Mouse (Mus musculus) heart, postnatal 36 days (tissue): ENCODE measurements at regions not wholly inside any gene's neighbourhood (a gene's known extent, or its start where the extent isn't known, plus 50 kb on each side); places are given as distances from the start of the nearest gene placed in this dataset.

Experiments used
- DNase-seq, 2 experiments: peaks; one replicate each; pipeline ENCODE4 v3.0.0; 2021 to 2022
- intact Hi-C: fragments of 180-260 bp; cut with DNase I; formaldehyde crosslinking; loops from one replicate; pipeline ENCODE4 v1.15.1; 2025

DNA sequence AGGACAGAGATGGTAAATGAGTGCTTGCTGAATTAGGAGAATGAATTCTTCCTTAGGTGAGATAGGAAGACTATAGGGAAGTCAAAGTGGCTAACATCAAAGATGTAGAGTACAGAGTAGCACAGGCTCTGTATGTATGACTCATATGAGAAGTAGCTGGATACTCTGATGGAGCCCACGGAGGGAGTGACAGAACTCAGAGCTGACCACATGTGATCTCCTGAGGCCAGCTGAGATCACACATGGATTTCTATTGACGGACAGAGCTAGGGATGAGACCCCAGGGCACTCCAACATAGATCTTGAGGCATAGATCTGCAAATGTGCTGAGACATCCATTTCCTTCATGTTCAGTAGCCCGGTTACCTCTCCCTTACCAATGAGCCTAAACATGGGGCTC is 66.0 kb downstream of the Cops8 start:
- no peak for DNase-seq
- intact Hi-C loops, result no loop called here

DNA sequence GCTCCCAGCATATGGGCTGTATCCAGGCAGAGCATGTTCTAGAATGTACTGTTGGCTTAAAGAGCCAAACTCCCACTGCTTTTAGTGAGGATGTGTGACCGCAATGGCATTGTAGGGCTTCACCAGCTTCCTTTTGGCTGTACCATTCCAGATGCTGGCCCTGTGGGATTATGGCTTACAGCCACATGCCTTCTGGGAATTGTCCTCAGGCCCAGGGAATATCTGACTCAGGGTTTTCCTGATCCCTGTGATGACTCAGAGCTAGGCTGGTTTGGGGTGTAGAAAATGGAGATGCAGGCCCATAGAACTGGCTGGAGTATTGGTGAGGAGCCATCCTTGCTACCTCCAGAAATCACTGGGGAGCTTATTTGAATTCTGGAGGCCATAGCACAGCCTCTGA is 66.5 kb downstream of the Cops8 start:
- DNase-seq, result no peak
- intact Hi-C loops, result no loop called here

DNA sequence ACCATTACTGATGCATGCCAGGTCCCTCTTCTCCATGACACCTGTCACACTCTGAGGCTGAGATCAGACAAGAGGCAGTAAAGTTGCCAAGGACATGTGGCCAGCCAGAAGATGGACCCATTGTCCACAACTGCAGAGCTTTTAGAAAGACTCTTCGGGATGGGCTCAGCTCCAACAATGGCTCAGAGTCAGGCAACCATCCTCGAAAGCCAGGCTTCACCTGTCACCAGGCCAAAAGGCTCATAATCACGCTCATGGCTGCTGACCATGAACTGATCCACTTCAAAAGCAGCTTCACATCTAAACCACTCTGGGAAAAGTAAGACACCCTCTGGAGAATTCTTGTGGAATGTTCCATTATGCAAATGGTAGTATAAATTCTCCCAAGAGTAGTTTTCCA is 67.6 kb downstream of the Cops8 start:
- DNase-seq, result no peak
- intact Hi-C loops, result no loop called here

DNA sequence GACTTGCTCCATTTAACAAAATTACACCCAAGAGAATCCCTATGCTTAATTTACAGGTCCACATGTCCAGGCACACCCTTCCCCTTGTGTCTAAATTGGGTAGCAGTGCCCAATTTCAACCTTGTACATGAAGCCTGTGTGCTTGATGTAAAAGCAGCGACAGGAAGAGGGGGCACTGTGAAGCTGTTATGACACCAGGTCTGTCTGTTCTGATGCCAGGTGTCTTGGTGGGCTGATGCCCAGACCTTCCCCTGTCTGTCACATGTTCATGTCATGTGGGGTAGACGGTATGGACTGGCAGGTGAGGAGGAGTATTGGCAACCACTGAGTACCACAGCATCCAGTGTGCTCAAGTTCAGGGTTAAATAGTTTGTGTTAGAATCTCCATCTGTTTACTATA is 71.0 kb downstream of the Cops8 start:
- DNase-seq, result no peak
- intact Hi-C loops, result no loop called here

DNA sequence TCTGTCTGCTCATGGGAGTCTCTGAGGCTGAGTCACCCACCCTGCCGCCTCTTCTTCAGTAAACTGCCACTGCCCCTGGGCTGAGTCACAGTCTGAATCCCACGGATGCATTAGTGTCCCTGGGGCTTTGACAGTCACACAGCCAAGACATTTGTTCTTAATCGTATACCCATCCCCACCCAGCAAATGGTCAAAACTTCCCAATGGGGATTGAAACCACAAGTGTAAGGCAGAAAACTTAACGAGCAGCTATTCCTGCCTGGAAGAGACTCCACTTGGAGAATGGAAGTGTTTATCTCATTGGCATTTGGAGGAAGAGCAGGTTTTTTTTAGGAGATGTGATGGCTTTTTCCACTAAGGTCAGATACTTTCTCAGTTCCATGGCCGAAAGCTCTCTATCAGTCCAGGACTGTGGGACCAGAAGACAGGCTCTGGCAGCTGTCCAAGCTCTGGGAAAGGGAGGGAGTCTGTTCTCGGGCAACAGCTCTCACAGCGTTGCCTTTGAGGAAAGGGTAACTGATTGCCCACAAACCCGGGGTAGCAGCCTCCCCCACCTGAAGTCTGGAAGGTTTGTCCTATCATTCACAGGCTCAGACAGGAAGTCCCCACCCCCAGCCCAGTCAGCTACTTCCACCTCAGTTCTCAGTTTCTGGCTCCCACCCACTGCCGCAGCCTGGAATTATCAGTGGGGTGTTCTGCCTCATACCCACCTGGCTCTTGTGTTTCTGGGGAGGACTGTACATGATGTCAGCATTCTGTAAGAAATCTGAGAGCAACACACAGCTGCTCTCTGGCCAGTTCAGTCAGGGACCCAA is 73.6 kb downstream of the Cops8 start:
- peak; percentile 68 to 71 for DNase-seq
- intact Hi-C loops, result no loop called here

DNA sequence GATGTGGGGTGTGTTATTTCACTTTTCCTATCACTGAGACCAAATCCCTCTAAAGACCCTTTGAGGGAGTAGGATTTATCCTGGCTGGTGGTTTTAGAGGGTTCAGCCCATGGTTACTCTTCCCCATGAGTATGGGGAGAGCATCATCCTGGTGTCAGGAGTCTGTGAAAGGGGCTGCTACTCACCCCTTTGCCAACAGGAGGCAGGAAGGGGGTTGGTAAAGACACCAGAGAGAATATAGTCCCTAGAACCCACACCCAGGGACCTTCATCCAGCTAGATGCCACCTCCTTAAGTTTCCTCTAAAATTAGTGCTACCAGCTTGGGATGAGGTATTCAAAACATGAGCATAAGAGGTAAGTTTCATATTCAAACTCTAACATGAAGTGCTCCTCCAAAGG is 74.4 kb downstream of the Cops8 start:
- DNase-seq, result no peak
- intact Hi-C loops, result no loop called here

DNA sequence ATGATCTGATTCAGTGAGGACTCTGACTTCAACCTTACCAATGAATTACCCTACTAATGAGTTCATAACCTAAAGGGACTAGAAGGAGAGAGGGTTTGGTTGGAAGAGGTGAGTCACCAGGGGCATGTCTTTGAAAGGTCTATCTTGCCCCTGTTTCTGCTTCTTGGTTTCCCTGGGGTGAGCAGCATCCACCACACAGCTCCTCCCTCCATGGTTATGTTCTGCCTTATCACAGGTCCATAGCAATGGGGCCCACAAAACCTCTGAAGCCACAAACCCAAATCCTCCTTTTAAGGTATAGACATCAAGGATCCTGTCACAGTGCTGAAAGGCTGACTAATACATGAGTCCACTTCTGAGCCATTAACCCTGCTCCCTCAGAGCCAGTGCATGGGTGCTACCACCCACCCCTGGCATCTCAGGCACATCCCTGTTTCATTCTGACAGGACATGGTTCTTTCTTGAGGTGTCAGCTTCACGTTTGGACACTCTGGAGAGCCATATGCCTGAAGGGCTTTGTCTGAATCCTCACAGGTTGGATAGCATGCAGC is 74.9 kb downstream of the Cops8 start:
- DNase-seq, result no peak
- intact Hi-C loops, result no loop called here

DNA sequence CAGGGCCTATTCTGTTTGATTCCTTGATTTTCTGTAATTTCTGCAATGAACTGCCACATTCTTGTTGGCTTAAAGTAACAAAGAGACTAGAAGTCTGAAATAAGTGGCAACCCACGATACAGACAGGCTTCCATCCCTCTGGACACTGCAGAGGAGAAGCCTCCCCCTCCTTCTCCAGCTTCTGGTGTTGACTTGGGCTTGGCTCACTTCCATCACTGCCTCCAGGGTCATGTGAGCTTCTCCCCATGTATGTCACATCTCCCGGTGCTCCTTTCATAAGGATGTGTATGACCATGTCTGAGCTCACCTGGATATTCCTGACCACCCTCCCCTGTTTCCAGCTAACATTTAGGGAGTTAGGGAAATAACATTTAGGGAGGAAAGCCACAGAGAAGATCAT is 75.6 kb downstream of the Cops8 start:
- no peak for DNase-seq
- intact Hi-C loops, result no loop called here

DNA sequence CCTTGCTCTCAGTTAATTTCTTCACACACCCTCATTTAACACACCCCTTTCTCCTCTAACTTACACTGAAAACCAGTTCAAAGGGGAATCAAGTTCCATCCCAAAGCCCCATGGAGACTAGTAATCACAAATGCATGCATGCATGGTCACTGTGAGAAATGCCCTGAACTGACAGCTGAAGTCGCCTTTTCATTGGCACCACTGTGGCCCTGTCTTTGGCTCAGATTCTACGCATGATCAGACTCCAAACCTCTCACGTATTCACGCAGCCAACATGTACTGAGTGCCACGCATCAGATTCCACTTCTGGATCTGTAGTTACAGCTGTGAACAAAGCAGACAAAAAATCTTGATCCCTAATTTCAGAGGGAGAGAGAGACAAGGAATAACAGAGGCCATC is 85.3 kb downstream of the Cops8 start:
- DNase-seq, result no peak
- intact Hi-C loops, result no loop called here

DNA sequence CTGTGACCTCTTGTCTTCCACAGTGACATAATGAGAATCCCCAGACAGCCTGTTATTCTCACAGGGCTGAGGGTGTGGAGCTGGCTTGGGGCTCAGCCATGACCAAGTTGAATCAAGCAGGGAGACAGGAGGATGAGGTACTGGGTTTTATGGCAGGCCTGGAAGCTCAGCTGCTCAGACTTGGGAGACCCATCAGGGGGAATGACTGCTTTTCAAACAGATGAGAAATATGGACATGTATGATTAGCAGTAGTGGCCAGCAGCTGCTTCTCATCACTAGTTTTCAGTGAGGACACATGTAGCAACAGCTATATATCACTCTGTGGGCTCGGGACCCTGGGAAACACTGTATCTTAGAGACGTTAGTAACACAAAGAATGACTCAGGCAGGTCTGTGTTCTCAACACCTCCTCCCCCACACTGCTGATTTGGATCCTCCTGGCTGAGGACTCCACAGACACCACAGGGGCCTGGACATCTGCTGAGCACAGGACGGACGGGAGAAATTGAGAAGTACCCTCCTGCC is 87.9 kb downstream of the Cops8 start:
- intact Hi-C loops, result no loop called here
- no peak for DNase-seq

DNA sequence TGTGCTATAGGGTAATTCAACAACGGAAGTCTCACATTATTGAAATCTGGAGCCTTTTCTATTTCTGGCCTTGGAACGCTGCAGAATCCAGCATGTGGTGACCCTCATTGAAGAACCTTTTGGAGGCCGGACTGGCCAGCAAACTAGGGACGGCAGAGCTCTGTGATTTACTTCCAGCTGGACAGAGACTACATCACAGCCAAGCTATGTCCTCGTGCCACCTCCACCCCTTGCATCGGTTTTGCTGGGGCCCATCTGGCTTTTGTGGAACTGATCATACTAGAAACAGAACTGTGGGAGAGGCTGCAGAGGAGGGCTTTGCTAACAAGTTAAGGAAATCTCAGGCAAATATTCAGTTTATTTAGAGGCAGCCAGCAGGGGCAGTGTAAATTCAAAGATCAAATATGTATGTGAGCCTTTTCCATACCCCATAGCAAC is 88.4 kb downstream of the Cops8 start:
- intact Hi-C loops, result no loop called here
- no peak for DNase-seq

DNA sequence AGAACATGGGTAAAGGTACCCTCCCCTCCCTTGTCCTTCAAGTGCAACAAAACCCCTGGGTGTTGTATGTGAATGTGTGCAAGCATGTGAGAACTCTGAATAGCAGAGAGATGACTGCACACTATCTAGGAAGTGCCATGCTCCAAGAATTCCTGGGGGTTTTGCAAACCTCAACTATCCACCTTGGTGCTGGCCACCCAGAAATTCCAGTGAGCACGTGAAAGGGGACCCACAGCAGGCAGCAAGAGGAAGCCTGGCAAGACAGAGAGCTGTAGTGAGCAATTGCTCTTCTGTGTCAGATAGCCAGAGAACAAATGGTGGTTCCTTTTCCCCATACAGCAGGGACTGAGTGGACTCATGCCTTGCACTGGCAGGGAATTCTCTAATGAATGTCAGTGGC is 90.1 kb downstream of the Cops8 start:
- intact Hi-C loops, result no loop called here
- no peak for DNase-seq

DNA sequence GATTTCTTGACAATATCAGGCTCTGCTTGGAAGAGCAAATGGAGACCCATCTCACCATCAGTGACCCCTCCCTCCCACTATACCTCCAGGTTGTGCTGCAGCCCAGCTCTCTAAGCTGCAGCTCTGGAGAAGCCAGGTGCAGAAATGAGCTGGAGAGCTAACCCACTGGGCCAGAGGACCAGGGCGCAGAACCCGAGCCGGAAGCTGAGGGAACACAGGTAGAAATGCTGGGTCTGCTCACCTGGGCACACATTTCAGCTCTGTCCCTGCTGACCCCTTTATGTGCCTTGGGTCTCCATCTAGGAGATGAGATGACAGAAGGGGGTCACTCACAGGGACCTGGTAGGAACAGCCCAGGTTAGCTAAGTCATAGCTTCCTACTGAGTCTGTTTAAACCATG is 92.0 kb downstream of the Cops8 start:
- no peak for DNase-seq
- intact Hi-C loops, result no loop called here

DNA sequence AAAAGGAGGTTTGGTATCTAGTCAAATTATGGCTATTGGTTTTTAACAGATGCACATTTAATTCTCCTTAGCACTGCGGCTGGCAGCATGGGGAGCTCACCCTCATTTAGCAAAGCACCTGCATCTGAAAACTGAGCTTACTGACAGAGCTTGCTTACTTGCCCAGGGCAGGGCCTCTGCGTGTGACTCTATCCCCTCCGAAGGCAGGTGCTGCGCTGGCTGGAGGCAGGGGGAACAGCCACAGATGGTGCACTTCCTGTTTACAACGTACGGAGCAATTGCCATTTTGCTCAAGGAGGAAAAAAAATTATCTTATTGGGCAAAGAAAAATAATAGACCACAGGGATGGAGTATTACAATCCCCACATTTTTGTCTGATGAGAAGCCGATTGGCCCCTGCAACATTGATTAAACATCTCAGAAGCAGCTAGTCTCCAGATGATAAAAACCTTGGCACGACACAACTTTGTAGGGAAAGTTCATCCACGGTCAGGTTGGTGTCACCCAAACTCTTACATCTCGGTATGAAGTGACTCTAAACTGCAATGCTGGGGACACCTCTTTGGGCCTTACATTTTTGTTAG is 92.5 kb downstream of the Cops8 start:
- no peak for DNase-seq
- intact Hi-C loops, result no loop called here

DNA sequence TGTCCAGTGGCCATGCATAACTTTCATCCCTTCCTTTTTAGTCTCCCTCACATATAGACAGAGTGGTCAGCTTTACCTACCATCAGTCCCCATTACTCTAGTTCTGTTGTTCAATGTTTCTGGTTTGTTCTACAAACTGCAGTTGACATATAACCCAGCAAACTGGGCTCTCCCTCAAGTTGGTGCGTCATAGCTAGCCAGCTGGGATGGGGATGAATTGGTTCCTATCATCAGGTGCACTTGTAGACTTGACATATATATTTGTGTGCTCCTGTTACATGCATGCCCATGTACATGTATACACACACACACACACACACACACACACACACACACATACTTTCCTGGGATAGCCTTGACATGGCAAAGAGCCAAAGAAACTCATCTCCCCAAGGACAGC is 93.2 kb downstream of the Cops8 start:
- intact Hi-C loops, result no loop called here
- DNase-seq, result no peak

DNA sequence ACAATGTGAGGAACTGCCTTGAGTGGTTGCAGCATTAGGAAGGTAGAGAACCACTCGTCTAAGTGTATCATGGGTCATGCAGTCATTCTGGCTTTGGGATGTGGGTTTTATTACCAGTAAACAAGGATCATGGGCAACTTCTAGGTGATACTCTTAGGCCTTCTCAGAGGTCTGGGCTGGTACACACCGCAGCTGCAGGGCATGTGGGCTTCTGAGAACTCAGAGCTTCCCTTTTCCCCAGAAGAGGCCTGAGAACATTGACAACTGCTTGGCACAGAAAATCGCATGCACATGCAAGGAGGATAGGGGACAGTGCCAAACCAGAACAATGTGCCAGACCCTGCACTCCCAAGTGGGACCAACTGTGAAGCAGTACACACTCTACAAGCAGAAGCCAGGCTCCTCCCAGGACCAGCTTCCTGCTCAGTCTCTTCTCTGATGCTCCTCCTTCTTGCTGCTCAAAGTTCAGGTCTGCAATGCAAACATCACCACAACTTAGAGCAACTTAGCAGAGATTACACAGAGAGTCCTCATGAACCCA is 94.3 kb downstream of the Cops8 start:
- intact Hi-C loops, result no loop called here
- DNase-seq, result no peak

DNA sequence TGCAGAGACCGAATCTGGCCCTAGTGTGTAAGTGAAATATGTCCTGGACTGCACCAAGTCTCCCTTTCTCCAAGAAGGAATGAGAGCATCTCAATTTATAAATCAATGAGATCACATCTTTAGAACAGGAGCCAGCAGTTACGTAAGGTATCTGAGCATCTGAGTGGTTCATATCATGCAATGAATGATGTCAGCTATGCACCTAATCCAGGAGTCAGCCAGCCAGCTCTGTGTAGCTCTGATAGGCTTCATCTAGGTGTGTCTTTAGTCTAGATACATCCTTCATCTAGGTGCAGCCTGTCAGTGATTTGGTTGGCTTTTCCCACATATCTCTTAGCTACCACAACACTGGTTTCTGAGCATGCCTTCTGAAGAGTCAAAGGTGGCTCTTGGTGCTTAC is 95.8 kb downstream of the Cops8 start:
- intact Hi-C loops, result no loop called here
- no peak for DNase-seq

DNA sequence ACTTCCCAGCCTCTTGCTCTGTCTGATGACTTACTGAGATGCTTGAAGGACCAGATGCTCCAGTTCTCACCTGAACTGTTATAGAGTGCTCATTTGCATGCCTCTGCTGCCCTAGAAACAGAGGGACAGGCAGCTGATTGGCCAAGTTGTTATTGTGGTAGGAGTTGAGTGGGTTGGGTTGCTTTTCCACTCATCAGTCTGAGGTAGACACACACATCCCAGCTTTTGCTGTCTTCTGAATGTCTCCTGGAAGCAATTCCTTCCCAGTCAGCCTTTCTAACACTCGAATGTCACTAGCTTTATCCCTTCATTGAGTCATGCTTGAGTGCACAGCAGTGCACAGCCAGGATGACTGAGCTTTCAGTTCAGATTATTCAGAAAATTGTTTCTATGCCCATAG is 99.0 kb downstream of the Cops8 start:
- intact Hi-C loops, result no loop called here

DNA sequence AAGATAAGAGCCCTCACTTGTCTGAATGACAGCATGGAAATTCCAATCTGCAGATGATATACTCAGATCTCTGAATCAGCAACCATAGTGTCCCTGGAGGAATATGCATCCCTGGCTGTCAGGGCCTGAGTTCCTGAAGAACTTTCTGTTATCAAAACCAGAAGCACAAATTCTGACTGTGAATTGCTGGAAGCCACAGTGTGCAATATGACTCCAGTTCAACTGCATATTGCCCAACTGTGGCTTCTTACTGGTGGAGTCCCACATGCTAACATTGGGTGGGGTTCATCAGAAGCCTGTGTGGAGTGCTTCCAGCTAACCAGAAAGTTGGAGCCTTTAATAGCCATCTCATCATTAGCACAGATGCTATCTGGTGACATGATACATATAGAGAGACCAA is 103.6 kb downstream of the Cops8 start:
- no peak for DNase-seq
- intact Hi-C loops, result no loop called here

More for the DNA sequence above, 99.0 kb downstream of the Cops8 start:
- no peak for DNase-seq

DNA sequence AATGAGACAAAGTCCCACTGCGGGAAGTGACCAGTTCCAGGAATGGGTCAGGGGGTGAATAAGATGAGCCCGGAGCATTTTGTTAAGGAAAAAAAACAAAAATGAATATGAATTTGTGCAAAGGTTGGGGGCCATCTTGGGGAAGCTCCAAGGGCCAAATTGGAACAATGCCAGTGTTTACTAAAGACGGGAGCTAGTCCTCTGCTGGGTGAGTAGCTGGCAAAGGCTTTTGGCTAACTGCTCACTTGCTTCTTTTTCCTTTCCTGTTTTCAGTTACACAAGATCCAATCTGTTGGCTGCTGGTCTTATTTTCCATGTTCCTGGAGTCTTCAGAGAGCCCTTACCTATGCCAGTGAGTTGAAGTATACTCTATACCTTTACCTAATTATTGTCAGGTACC is 107.0 kb downstream of the Cops8 start:
- no peak for DNase-seq
- intact Hi-C loops, result no loop called here

DNA sequence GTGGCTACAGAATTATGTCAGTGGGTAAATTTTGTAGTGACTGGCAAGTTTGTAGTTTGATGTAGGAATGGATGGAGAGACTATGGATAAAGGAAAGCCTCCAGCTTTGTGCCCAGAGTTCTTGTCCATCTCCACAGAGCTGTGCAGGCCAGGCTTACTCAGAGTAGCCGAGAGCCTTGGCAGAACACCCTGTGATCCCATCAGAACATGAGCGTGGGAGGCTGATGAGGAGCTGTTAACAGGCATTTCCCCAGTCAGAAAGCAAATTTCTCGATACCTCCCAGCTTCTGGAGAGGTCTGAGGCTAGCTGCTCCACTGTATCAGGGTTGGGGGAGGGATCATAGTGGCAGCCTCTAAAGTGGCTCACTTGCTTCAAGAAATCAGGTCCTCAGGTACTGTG is 107.8 kb downstream of the Cops8 start:
- intact Hi-C loops, result no loop called here
- peak; percentile 42 to 46 for DNase-seq

DNA sequence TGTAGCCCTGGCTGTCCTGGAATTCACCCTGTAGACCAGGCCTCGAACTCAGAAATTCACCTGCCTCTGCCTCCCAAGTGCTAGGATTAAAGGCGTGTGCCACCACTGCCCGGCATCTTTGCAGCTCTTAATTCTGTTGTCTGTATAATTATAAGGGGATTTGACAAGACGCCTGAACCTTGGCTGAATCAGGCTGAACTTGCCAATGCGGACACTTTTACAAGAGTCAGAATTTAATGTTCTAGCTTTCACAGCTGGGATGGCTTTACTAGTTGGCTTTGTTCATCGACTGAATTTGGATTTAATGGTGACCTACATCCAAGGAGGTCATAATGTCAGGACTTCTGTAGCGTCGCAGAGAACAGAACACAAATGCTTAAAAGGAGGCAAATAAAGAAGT is 108.3 kb downstream of the Cops8 start:
- intact Hi-C loops, result no loop called here
- no peak for DNase-seq
